Mouse (Mus musculus): ENCODE data around the gene Prmt1.

Prmt1 gene

GRCm38 (mm10) chr7:45012824-45013223 lies 26.5 kb upstream of the Prmt1 start:
- DNase-seq (ENCODE audit: low read depth, low spot score) = no peak

GRCm38 (mm10) chr7:45012011-45012410 lies 25.6 kb upstream of the Prmt1 start:
- no peak for DNase-seq (ENCODE audit: low read depth, low spot score)

GRCm38 (mm10) chr7:45008411-45008810 lies 22.0 kb upstream of the Prmt1 start:
- no peak for DNase-seq (ENCODE audit: low read depth, low spot score)

- DNase-seq (ENCODE audit: low read depth, low spot score) = no peak
Observed at GRCm38 (mm10) chr7:45007846-45008245, 21.5 kb upstream of the Prmt1 start.

GRCm38 (mm10) chr7:45007141-45007540 lies 20.8 kb upstream of the Prmt1 start:
- no peak for DNase-seq (ENCODE audit: low read depth, low spot score)

GRCm38 (mm10) chr7:45006503-45006902 lies 20.1 kb upstream of the Prmt1 start:
- no peak for DNase-seq (ENCODE audit: low read depth, low spot score)

GRCm38 (mm10) chr7:45005321-45005992 lies 19.1 kb upstream of the Prmt1 start:
- DNase-seq (ENCODE audit: low read depth, low spot score) = no peak

GRCm38 (mm10) chr7:45004546-45004945 lies 18.2 kb upstream of the Prmt1 start:
- DNase-seq (ENCODE audit: low read depth, low spot score) = no peak

- DNase-seq (ENCODE audit: low read depth, low spot score) = no peak
Observed at GRCm38 (mm10) chr7:45002440-45002839, 16.1 kb upstream of the Prmt1 start.

GRCm38 (mm10) chr7:45000539-45001114 lies 14.3 kb upstream of the Prmt1 start:
- DNase-seq (ENCODE audit: low read depth, low spot score) = no peak

- DNase-seq (ENCODE audit: low read depth, low spot score) = no peak
Observed at GRCm38 (mm10) chr7:44999753-45000152, 13.4 kb upstream of the Prmt1 start.

GRCm38 (mm10) chr7:44998501-44998955 lies 12.2 kb upstream of the Prmt1 start, which contains the start of gene Bcl2l12:
TSS of gene Bcl2l12 (minus strand) at chr7:44998712.
- no peak for DNase-seq (ENCODE audit: low read depth, low spot score)

GRCm38 (mm10) chr7:44997940-44998428 lies 11.6 kb upstream of the Prmt1 start:
- no peak for DNase-seq (ENCODE audit: low read depth, low spot score)

GRCm38 (mm10) chr7:44997231-44997939 lies 11.0 kb upstream of the Prmt1 start, which contains the start of gene Irf3:
TSS of gene Irf3 (plus strand) at chr7:44997648.
- peak; percentile 94 for DNase-seq (ENCODE audit: low read depth, low spot score)

- DNase-seq (ENCODE audit: low read depth, low spot score) = no peak
Observed at GRCm38 (mm10) chr7:44996672-44997071, 10.3 kb upstream of the Prmt1 start.

- DNase-seq (ENCODE audit: low read depth, low spot score) = no peak
Observed at GRCm38 (mm10) chr7:44986879-44987718, 731 bp upstream of the Prmt1 start.

GRCm38 (mm10) chr7:44985595-44986191 lies 675 bp downstream of the Prmt1 start:
- peak; percentile 63 for DNase-seq (ENCODE audit: low read depth, low spot score)

- no peak for DNase-seq (ENCODE audit: low read depth, low spot score)
Observed at GRCm38 (mm10) chr7:44984833-44985164, 1.6 kb downstream of the Prmt1 start.

- DNase-seq (ENCODE audit: low read depth, low spot score) = no peak
Observed at GRCm38 (mm10) chr7:44983944-44984832, 2.2 kb downstream of the Prmt1 start.

GRCm38 (mm10) chr7:44983085-44983484 lies 3.3 kb downstream of the Prmt1 start:
- peak; percentile 73 for DNase-seq (ENCODE audit: low read depth, low spot score)
